Mouse (Mus musculus): ENCODE data around the gene Clcn7. TPM values are rescaled to one million over a fixed set of nuclear protein-coding genes. Genes with fewer than 3 reads are reported as not detected.
A peak's percentile ranks its signal among the peaks of the same experiment; 100 is the strongest.
"Not testable (repeated sequence)": the region's sequence is repeated elsewhere in the genome, so short reads cannot be mapped to it uniquely, and the experiment has no call there.

Gene Clcn7
- polyA plus RNA-seq, 1 experiment from 2014 or later: 20.5 TPM

DNA sequence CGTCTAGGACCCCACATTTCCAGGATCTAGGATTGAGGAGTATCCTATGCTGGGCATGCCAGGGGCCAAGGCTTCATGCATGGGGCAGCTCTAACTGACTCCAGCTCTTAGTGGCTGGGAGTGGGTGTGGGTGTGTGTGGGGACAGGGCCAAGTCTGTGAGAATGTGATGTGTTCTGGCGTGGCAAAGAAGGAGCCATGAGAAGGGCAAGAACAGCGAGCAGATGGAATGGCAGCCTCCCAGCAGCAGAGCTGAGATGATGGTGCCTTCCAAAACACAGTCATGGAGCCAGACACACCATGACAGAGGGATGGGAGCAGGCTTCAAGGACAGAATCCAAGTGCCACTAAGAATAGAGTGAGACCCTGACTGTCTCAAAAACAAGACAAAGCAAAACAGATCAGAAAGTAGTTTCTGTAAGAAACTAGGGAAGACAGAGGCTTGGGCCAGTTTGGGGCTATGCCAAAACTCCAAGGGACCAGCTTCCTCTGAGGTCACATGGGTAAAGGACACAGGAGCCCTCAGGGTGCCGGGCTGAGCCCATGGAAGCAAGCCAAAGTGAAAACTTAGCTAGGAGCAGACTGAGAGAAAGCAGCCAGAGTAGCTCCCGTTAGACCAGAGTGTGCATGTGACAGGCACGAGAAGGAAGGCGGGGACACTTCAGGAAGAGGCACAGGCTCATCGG lies 21.3 kb upstream of the Clcn7 start:
- no peaks in the 10 kb centered on the region for H3K9me3 ChIP-seq
- WGBS: 81% methylated on average over 8 of the region's 8 CpGs
- peaks cover 66% of the 10 kb centered on the region for H3K36me3 ChIP-seq
- H3K27me3 ChIP-seq (ENCODE audit: insufficient read depth, poor library complexity, severe bottlenecking): no peaks in the 10 kb centered on the region
- no peak overlapping the region for H3K4me3 ChIP-seq
- DNase-seq (ENCODE audit: low spot score): no peak
- no peak overlapping the region for H3K27ac ChIP-seq
- H3K4me1 ChIP-seq: peaks cover 17% of the 10 kb centered on the region

DNA sequence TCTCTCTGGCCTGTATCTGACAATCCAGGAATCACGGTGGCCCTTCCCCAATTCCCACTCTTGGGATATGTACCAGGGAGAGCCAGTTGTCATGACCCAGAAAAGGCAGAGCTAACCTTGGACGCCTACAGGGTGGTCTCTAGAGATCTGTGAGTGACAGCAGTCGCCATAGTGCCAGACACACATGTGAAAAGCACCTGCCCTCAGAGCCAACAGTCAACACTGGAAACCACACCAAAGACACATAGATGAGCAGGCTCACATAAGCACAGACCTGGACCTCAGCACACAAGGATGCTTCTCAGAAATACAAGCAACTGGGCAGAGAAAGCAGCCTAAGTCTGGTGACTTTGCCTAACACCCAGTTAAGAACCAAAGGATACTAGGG lies 20.8 kb upstream of the Clcn7 start:
- 87% methylated on average over 3 of the region's 3 CpGs for WGBS
- Histone ChIP-seq H3K9me3 (no peaks in the 10 kb centered on the region), H3K4me1 (peaks cover 17% of the 10 kb centered on the region), H3K4me3 (no peak overlapping the region), H3K27ac (no peak overlapping the region), H3K27me3 (ENCODE audit: insufficient read depth, poor library complexity, severe bottlenecking) (no peaks in the 10 kb centered on the region), H3K36me3 (peaks cover 60% of the 10 kb centered on the region)
- DNase-seq (ENCODE audit: low spot score): no peak

GRCm38 (mm10) chr17:25114908-25115645 lies 18.1 kb upstream of the Clcn7 start:
- H3K36me3 ChIP-seq: peaks cover 34% of the 10 kb centered on the region
- DNase-seq (ENCODE audit: low spot score): no peak
- H3K27me3 ChIP-seq (ENCODE audit: insufficient read depth, poor library complexity, severe bottlenecking): no peaks in the 10 kb centered on the region
- no peaks in the 10 kb centered on the region for H3K9me3 ChIP-seq
- H3K4me3 ChIP-seq: peak overlapping the region; percentile 70
- 10% methylated on average over 23 of the region's 23 CpGs for WGBS
- H3K4me1 ChIP-seq: peaks cover 17% of the 10 kb centered on the region
- H3K27ac ChIP-seq: peak overlapping the region; percentile 96

DNA sequence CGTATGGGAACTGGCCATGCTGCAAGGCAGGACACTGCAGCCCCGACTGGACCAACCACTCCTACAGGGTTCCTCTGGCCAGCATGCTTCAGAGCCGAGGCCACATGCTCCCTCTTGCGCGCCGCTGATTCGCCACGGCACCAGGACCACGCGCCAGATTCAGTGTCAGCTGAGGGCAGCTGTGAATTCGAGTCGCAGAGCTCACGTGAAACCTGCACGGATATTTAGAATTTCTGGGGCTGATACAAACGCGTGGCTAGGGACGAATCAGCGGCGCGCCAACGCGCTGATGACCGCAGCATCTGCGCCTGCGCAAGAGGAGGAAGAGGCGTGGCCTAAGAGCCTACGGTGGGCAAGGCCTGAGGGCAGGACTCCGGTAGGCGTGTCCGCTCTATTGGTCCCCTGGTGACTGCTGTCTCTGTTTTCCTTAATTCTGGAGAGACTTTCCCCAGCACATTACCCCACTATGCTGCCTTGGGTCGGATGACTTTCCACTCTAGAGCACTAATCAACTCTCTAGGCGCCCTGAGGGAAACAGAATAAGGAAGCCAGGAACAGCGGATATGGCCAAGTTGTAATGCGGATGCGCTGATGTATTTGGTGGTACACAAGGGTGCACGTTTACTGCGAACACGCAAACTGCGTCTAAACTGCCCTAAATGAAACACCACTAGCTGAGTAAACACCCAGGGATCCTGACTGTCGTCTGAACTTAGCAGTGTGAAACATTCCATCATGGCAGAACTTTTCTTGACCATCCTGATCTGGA lies 17.3 kb upstream of the Clcn7 start, which contains the start of gene Telo2:
Gene Telo2 (minus strand): TSS at position 304 of the 769 bp plus-strand sequence.
- H3K4me3 ChIP-seq: peak within 1 kb of the TSS; percentile 70
- H3K27me3 ChIP-seq (ENCODE audit: insufficient read depth, poor library complexity, severe bottlenecking): no peaks in the 10 kb centered on the region
- no peaks in the 10 kb centered on the region for H3K9me3 ChIP-seq
- WGBS: 5% methylated on average over 40 of the region's 40 CpGs
- DNase-seq (ENCODE audit: low spot score): peak; percentile 96
- H3K36me3 ChIP-seq: peaks cover 26% of the 10 kb centered on the region
- peak within 1 kb of the TSS; percentile 96 for H3K27ac ChIP-seq
- H3K4me1 ChIP-seq: peaks cover 17% of the 10 kb centered on the region

GRCm38 (mm10) chr17:25117263-25117662 lies 15.9 kb upstream of the Clcn7 start:
- Histone ChIP-seq H3K36me3 (peaks cover 14% of the 10 kb centered on the region; the same call in 1 of the 2 replicates), H3K4me3 (no peak overlapping the region), H3K27ac (no peak overlapping the region), H3K4me1 (peaks cover 17% of the 10 kb centered on the region), H3K9me3 (no peaks in the 10 kb centered on the region), H3K27me3 (ENCODE audit: insufficient read depth, poor library complexity, severe bottlenecking) (peaks cover 1% of the 10 kb centered on the region; the same call in 1 of the 2 replicates)
- DNase-seq (ENCODE audit: low spot score): no peak
- 30% methylated on average over 4 of the region's 4 CpGs for WGBS

- Histone ChIP-seq H3K9me3 (no peaks in the 10 kb centered on the region), H3K27ac (no peak within 1 kb of the TSS), H3K36me3 (no peaks in the 10 kb centered on the region), H3K4me3 (no peak within 1 kb of the TSS), H3K27me3 (ENCODE audit: insufficient read depth, poor library complexity, severe bottlenecking) (peaks cover 13% of the 10 kb centered on the region; the same call in 1 of the 2 replicates), H3K4me1 (peaks cover 5% of the 10 kb centered on the region; the same call in 1 of the 2 replicates)
- WGBS: 33% methylated on average over 3 of the region's 3 CpGs
- DNase-seq (ENCODE audit: low spot score): no peak
Measured at GRCm38 (mm10) chr17:25120406-25120805, 12.8 kb upstream of the Clcn7 start, which contains the start of gene Ptx4. Gene Ptx4, plus strand, starts transcription at chr17:25120760.

GRCm38 (mm10) chr17:25123979-25124378 lies 9.2 kb upstream of the Clcn7 start:
- 24% methylated on average over 7 of the region's 7 CpGs for WGBS
- H3K9me3 ChIP-seq: no peaks in the 10 kb centered on the region

GRCm38 (mm10) chr17:25125442-25126060 lies 7.6 kb upstream of the Clcn7 start:
- 59% methylated on average over 3 of the region's 3 CpGs for WGBS

More at GRCm38 (mm10) chr17:25123979-25124378, 9.2 kb upstream of the Clcn7 start:
- Histone ChIP-seq H3K27me3 (ENCODE audit: insufficient read depth, poor library complexity, severe bottlenecking) (peaks cover 13% of the 10 kb centered on the region; the same call in 1 of the 2 replicates), H3K36me3 (no peaks in the 10 kb centered on the region), H3K4me3 (no peak overlapping the region), H3K4me1 (peaks cover 13% of the 10 kb centered on the region), H3K27ac (no peak overlapping the region)
- no peak for DNase-seq (ENCODE audit: low spot score)

GRCm38 (mm10) chr17:25127079-25127478 lies 6.1 kb upstream of the Clcn7 start:
- peak; percentile 93 for DNase-seq (ENCODE audit: low spot score)
- no peaks in the 10 kb centered on the region for H3K9me3 ChIP-seq
- no peak overlapping the region for H3K4me3 ChIP-seq
- H3K27me3 ChIP-seq (ENCODE audit: insufficient read depth, poor library complexity, severe bottlenecking): peaks cover 13% of the 10 kb centered on the region; the same call in 1 of the 2 replicates
- H3K36me3 ChIP-seq: no peaks in the 10 kb centered on the region
- H3K27ac ChIP-seq: peak overlapping the region; percentile 47; the same call in 1 of the 2 replicates
- peaks cover 13% of the 10 kb centered on the region for H3K4me1 ChIP-seq
- whole genome bisulfite sequencing: 23% methylated on average over 8 of the region's 8 CpGs

More at GRCm38 (mm10) chr17:25125442-25126060, 7.6 kb upstream of the Clcn7 start:
- not testable (repeated sequence) for H3K9me3 ChIP-seq, H3K4me3 ChIP-seq, H3K36me3 ChIP-seq
- Histone ChIP-seq H3K4me1 (peaks cover 13% of the 10 kb centered on the region), H3K27ac (0 out of 2 replicates have a peak overlapping the region, but pooled peaks have one; percentile 22), H3K27me3 (ENCODE audit: insufficient read depth, poor library complexity, severe bottlenecking) (peaks cover 13% of the 10 kb centered on the region; the same call in 1 of the 2 replicates)
- peak; percentile 75 for DNase-seq (ENCODE audit: low spot score)

DNA sequence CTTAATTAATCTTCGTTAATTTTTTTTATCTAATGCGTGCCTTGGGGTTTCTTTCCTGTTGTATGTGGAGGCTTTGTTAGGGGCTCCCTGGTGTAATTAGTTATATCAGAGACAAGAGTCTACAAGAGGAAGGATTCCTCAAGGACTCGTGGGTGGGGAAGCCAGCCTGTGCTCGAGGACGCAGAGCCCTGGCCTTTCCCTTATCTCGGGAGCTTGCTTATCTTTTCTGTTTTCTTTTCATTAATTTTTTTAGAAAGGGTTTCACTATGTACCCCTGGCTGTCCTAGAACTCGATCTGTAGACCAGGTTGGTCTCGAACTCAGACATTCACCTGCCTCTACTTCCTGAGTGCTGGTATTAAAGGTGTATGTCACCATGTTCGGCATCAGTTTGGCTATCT lies 5.5 kb upstream of the Clcn7 start:
- WGBS: 49% methylated on average over 9 of the region's 9 CpGs
- no peaks in the 10 kb centered on the region for H3K9me3 ChIP-seq
- peaks cover 8% of the 10 kb centered on the region; the same call in 1 of the 2 replicates for H3K27me3 ChIP-seq (ENCODE audit: insufficient read depth, poor library complexity, severe bottlenecking)
- peak overlapping the region; percentile 47; the same call in 1 of the 2 replicates for H3K27ac ChIP-seq
- peaks cover 13% of the 10 kb centered on the region for H3K4me1 ChIP-seq
- no peaks in the 10 kb centered on the region for H3K36me3 ChIP-seq
- no peak overlapping the region for H3K4me3 ChIP-seq
- no peak for DNase-seq (ENCODE audit: low spot score)

DNA sequence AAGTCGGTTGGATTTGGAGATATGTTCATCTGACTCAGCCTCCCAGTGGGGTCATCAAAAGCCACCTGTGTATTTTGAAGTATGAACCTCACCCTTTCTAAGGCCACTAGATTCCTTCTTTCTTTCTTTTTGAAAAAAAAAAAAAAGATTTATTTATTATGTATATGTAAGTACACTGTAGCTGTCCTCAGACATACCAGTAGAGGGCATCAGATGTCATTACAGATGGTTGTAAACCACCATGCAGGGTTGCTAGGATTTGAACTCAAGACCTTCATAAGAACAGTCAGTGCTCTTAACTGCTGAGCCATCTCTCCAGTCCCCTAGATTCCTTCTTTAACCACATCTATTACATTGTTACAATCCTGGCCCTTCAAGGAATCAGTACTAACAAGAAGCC lies 3.1 kb upstream of the Clcn7 start:
- Histone ChIP-seq H3K4me3 (no peak overlapping the region), H3K4me1 (peaks cover 25% of the 10 kb centered on the region), H3K9me3 (no peaks in the 10 kb centered on the region), H3K27me3 (ENCODE audit: insufficient read depth, poor library complexity, severe bottlenecking) (no peaks in the 10 kb centered on the region), H3K27ac (no peak overlapping the region), H3K36me3 (no peaks in the 10 kb centered on the region)
- WGBS: 85% methylated on average over 1 of the region's 1 CpGs
- DNase-seq (ENCODE audit: low spot score): no peak

GRCm38 (mm10) chr17:25135622-25136021 lies 2.4 kb downstream of the Clcn7 start:
- Histone ChIP-seq H3K27me3 (ENCODE audit: insufficient read depth, poor library complexity, severe bottlenecking) (no peaks in the 10 kb centered on the region), H3K27ac (no peak overlapping the region), H3K36me3 (peaks cover 6% of the 10 kb centered on the region; the same call in 1 of the 2 replicates), H3K4me3 (no peak overlapping the region), H3K9me3 (no peaks in the 10 kb centered on the region), H3K4me1 (peaks cover 12% of the 10 kb centered on the region)
- no peak for DNase-seq (ENCODE audit: low spot score)
- WGBS: 81% methylated on average over 6 of the region's 6 CpGs
